In the genomic region with DNA sequence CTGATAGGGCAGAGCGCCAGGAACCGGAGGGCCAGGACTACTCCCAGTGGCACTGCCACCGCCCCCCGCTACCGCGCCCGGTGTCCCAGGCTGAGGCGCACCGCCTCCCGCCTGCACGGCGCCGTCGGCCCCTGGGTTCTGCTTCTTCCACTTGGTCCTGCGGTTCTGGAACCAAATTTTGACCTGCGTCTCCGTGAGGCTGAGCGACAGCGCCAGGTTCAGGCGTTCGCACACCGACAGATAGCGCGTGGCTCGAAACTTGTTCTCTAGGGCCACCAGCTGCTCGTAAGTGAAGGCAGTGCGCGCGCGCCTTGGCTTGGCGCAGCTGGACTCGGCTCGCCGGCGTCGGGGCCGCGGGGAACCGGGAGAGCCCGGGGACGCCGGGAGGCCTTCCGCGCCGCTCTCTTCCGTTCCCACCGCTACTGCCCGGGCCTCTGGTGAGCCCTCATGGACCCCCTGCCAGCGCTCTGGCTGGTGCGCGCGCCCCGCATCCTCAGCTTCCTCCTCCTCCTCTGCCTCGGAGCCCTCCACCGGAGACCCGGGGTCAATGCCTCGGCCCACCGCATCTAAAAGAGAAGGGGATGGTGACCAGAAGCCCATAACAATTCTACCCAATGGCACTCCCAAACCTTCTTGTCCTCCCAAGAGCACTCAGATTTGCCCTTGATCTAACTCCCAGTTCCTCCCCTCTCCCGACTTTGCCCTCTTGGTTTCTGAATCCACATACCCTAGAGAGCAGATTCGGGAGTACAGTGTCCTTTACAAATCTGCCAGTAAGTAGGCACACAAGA, we compare ENCODE assay signal across 8 mouse cellular contexts. TPM values are rescaled to one million over a fixed set of nuclear protein-coding genes. Genes with fewer than 3 reads are reported as not detected.
DNase-seq lines count a peak whose midpoint lies in the region; ATAC-seq lines count a peak whose summit lies in the region.

No protein-coding gene starts in this region.

- peak overlapping the region; percentile 85 for H3K4me2 ChIP-seq in intestine, embryonic 16.5 days (ENCODE audit: low read depth, low read length)
- peak overlapping the region; percentile 70 for H3K4me2 ChIP-seq in midbrain, embryonic 11.5 days

- WGBS in intestine, embryonic 16.5 days, result under 1% methylated on average over 54 of the region's 60 CpGs
- under 1% methylated on average over 60 of the region's 60 CpGs for WGBS in midbrain, embryonic 11.5 days

- H3K9ac ChIP-seq in intestine, embryonic 16.5 days (ENCODE audit: low read depth, low read length), result peak overlapping the region; percentile 73
- 0 out of 2 replicates have a peak overlapping the region, but pooled peaks have one; percentile 5 for H3K9ac ChIP-seq in midbrain, embryonic 11.5 days (ENCODE audit: low read length)

- H3K4me1 ChIP-seq in intestine, embryonic 16.5 days (ENCODE audit: control insufficient read depth, insufficient read depth, low read length), result peaks cover 30% of the 10 kb centered on the region
- H3K4me1 ChIP-seq in midbrain, embryonic 11.5 days (ENCODE audit: control insufficient read depth, insufficient read depth, low read length), result peaks cover 23% of the 10 kb centered on the region

- ATAC-seq in intestine, embryonic 16.5 days, result peak; percentile 78
- peak; percentile 20; the same call in 1 of the 2 replicates for ATAC-seq in midbrain, embryonic 11.5 days (ENCODE audit: low FRiP score)
- no peak for ATAC-seq in activated CD4-positive, CD25-positive, alpha-beta regulatory T cell, adult 4 months

- peak overlapping the region; percentile 55; the same call in 1 of the 2 replicates for H3K27ac ChIP-seq in intestine, embryonic 16.5 days (ENCODE audit: low read length)
- no peak overlapping the region for H3K27ac ChIP-seq in midbrain, embryonic 11.5 days (ENCODE audit: low read depth, low read length)

- DNase-seq in adrenal gland, adult 2 months, result peak; percentile 50
- DNase-seq in adrenal gland, adult 18-20 months (ENCODE audit: low spot score in 2 of 2), result no peak
- DNase-seq in thymus, postnatal 4 days, result peak; percentile 28
- DNase-seq in thymus, postnatal 0 days (ENCODE audit: low spot score), result no peak
- peak; percentile 94 for DNase-seq in midbrain, embryonic 11.5 days (ENCODE audit: low spot score, missing footprints)
- DNase-seq in right cerebral cortex, postnatal 4 days, result no peak

- peak overlapping the region; percentile 60 for H3K4me3 ChIP-seq in intestine, embryonic 16.5 days (ENCODE audit: low read length)
- peak overlapping the region; percentile 43 for H3K4me3 ChIP-seq in midbrain, embryonic 11.5 days (ENCODE audit: low read depth, low read length)

- H3K36me3 ChIP-seq in intestine, embryonic 16.5 days (ENCODE audit: control insufficient read depth, insufficient read depth, low read length), result no peaks in the 10 kb centered on the region
- H3K36me3 ChIP-seq in midbrain, embryonic 11.5 days (ENCODE audit: control insufficient read depth, insufficient read depth, low read length), result no peaks in the 10 kb centered on the region

- no peaks in the 10 kb centered on the region for H3K9me3 ChIP-seq in intestine, embryonic 16.5 days (ENCODE audit: control insufficient read depth, low read length)
- H3K9me3 ChIP-seq in midbrain, embryonic 11.5 days (ENCODE audit: control insufficient read depth, low read length), result no peaks in the 10 kb centered on the region

- peaks cover 35% of the 10 kb centered on the region for H3K27me3 ChIP-seq in intestine, embryonic 16.5 days (replicated peaks; ENCODE audit: control insufficient read depth, insufficient read depth, low read length)
- peaks cover 69% of the 10 kb centered on the region for H3K27me3 ChIP-seq in midbrain, embryonic 11.5 days (ENCODE audit: control insufficient read depth, insufficient read depth, low read length)

RNA-seq across cellular contexts. Expression of a gene that starts 2.0 kb away (rescaled TPM):
- total RNA-seq in adrenal gland, adult 2 months (2021), result not detected
- not detected in 2 replicates for polyA plus RNA-seq in adrenal gland, adult 2 months (2012; rRNA removed)
- total RNA-seq in adrenal gland, adult 18-20 months (2021), result not detected
- 0.05 TPM in 1 of 2 replicates, not detected in the other for polyA plus RNA-seq in thymus, postnatal 0 days (2015; fragmentation: Nextera tagmentation; extraction: Ambion mirVana)
- 0.59 and 0.70 TPM in 2 replicates for polyA plus RNA-seq in intestine, embryonic 16.5 days (2015; fragmentation: Nextera tagmentation; extraction: Ambion mirVana)
- 4.4 and 4.5 TPM in 2 replicates for polyA plus RNA-seq in midbrain, embryonic 11.5 days (2014; fragmentation: Nextera tagmentation; extraction: Ambion mirVana)
- polyA plus RNA-seq in activated CD4-positive, CD25-positive, alpha-beta regulatory T cell, adult 4 months (2017; shearing (Covaris generic)), result not detected

RNA-seq across cellular contexts. Expression of a gene that starts 13.0 kb away (rescaled TPM):
- 10 to 100 TPM; 23.0 to 25.2 TPM for total RNA-seq in adrenal gland, adult 2 months (2021)
- 27.8 and 38.6 TPM in 2 replicates for polyA plus RNA-seq in adrenal gland, adult 2 months (2012; rRNA removed)
- total RNA-seq in adrenal gland, adult 18-20 months (2021), result 10 to 100 TPM; 17.1 to 26.8 TPM
- 7.5 and 8.8 TPM in 2 replicates for polyA plus RNA-seq in thymus, postnatal 0 days (2015; fragmentation: Nextera tagmentation; extraction: Ambion mirVana)
- polyA plus RNA-seq in intestine, embryonic 16.5 days (2015; fragmentation: Nextera tagmentation; extraction: Ambion mirVana), result 47.8 and 54.7 TPM in 2 replicates
- 18.3 and 20.8 TPM in 2 replicates for polyA plus RNA-seq in midbrain, embryonic 11.5 days (2014; fragmentation: Nextera tagmentation; extraction: Ambion mirVana)
- 1 to 10 TPM; 4.2 to 4.6 TPM for polyA plus RNA-seq in activated CD4-positive, CD25-positive, alpha-beta regulatory T cell, adult 4 months (2017; shearing (Covaris generic))

RNA-seq across cellular contexts. Expression of a gene that starts 21.2 kb away (rescaled TPM):
- 100 to 1,000 TPM in 1 of 2 experiments, 10 to 100 TPM in 1; 99.3 to 144 TPM for total RNA-seq in adrenal gland, adult 2 months (2021)
- polyA plus RNA-seq in adrenal gland, adult 2 months (2012; rRNA removed), result 87.9 and 111 TPM in 2 replicates
- total RNA-seq in adrenal gland, adult 18-20 months (2021), result 100 to 1,000 TPM in 1 of 2 experiments, 10 to 100 TPM in 1; 98.5 to 134 TPM
- polyA plus RNA-seq in thymus, postnatal 0 days (2015; fragmentation: Nextera tagmentation; extraction: Ambion mirVana), result 109 and 111 TPM in 2 replicates
- polyA plus RNA-seq in intestine, embryonic 16.5 days (2015; fragmentation: Nextera tagmentation; extraction: Ambion mirVana), result 1,956 and 2,187 TPM in 2 replicates
- 145 and 152 TPM in 2 replicates for polyA plus RNA-seq in midbrain, embryonic 11.5 days (2014; fragmentation: Nextera tagmentation; extraction: Ambion mirVana)
- polyA plus RNA-seq in activated CD4-positive, CD25-positive, alpha-beta regulatory T cell, adult 4 months (2017; shearing (Covaris generic)), result 10 to 100 TPM; 78.7 to 79.0 TPM

Comparison
In these comparisons a context has a peak if more than half of its experiments do, and no peak if none do; other contexts are left out.
1. DNase-seq: peak in adrenal gland, adult 2 months (single experiment), thymus, postnatal 4 days (single experiment) and midbrain, embryonic 11.5 days (single experiment); none in adrenal gland, adult 18-20 months (0 of 2), thymus, postnatal 0 days (single experiment) and right cerebral cortex, postnatal 4 days (single experiment).
2. RNA of a gene that starts 21.2 kb away (polyA plus RNA-seq): 1,956 to 2,187 TPM in intestine, embryonic 16.5 days; 145 to 152 TPM in midbrain, embryonic 11.5 days, 87.9 to 111 TPM in adrenal gland, adult 2 months, 109 to 111 TPM in thymus, postnatal 0 days and 78.7 to 79.0 TPM in activated CD4-positive, CD25-positive, alpha-beta regulatory T cell, adult 4 months; every median in the first group is over 10 times any median in the second.